Mouse (Mus musculus) stomach, postnatal 0 days (tissue): ENCODE results near the gene Lexm.

ENCODE experiments used
- CTCF ChIP-seq: IDR thresholded peaks from 2 replicates; pipeline ENCODE4 v1.5.1; 2016; ENCODE audit warnings: antibody characterized with exemption, low read depth, mild to moderate bottlenecking, moderate library complexity
- EP300 ChIP-seq: optimal IDR thresholded peaks from 2 replicates; pipeline ENCODE3; 2016; ENCODE audit warnings: antibody characterized with exemption

GRCm38 (mm10) chr4:106647137-106647536, 30.1 kb upstream of the Lexm start:
- no peak for TF ChIP-seq CTCF
- no peak for TF ChIP-seq EP300
